Mouse (Mus musculus): ENCODE measurements at regions not wholly inside any gene's neighbourhood (a gene's known extent, or its start where the extent isn't known, plus 50 kb on each side); places are given as distances from the start of the nearest gene placed in this dataset.

GRCm38 (mm10) chr17:68066204-68066603 is 62.3 kb upstream of the Arhgap28 start:
- TF ChIP-seq CTCF (IDR thresholded peaks at IDR 0.05; ENCODE audit: low read depth, low read length) (no peak), POLR2AphosphoS5 (IDR thresholded peaks at IDR 0.05; ENCODE audit: insufficient replicate concordance, low read depth, low read length) (no peak), TAL1 (conservative IDR thresholded peaks at IDR 0.05; ENCODE audit: low read depth, low read length) (no peak)
